Mouse (Mus musculus): ENCODE measurements around the gene Fam13a. TPM values are rescaled to one million over a fixed set of nuclear protein-coding genes. Genes with fewer than 3 reads are reported as not detected.

Gene Fam13a
- polyA plus RNA-seq, 1 experiment, result 23.5 TPM

- DNase-seq, result no peak
- H3K4me3 ChIP-seq (replicated peaks; ENCODE audit: insufficient read depth, low read depth, low read length), result no peak overlapping the region
- TF ChIP-seq POLR2A (IDR thresholded peaks at IDR 0.05; ENCODE audit: borderline replicate concordance, insufficient read depth, low read length), result no peak
- no peak for TF ChIP-seq CTCF (IDR thresholded peaks at IDR 0.05; ENCODE audit: borderline replicate concordance, insufficient read depth, low read depth, low read length)
- no peak overlapping the region for H3K27ac ChIP-seq (ENCODE audit: insufficient read depth, low read length)
- 79% methylated on average over 5 of the region's 5 CpGs for WGBS
- H3K27me3 ChIP-seq (ENCODE audit: control insufficient read depth, insufficient read depth, low read length), result no peaks in the 10 kb centered on the region
- no peaks in the 10 kb centered on the region for H3K4me1 ChIP-seq (ENCODE audit: control insufficient read depth, insufficient read depth, low read length)
These were observed 110.4 kb downstream of the Fam13a start for GRCm38 (mm10) chr6:58913971-58914370.

GRCm38 (mm10) chr6:58913551-58913950, 110.8 kb downstream of the Fam13a start:
- DNase-seq, result no peak
- 85% methylated on average over 3 of the region's 3 CpGs for WGBS
- Histone ChIP-seq H3K27me3 (ENCODE audit: control insufficient read depth, insufficient read depth, low read length) (no peaks in the 10 kb centered on the region), H3K27ac (ENCODE audit: insufficient read depth, low read length) (no peak overlapping the region), H3K4me3 (replicated peaks; ENCODE audit: insufficient read depth, low read depth, low read length) (no peak overlapping the region), H3K4me1 (ENCODE audit: control insufficient read depth, insufficient read depth, low read length) (no peaks in the 10 kb centered on the region)
- TF ChIP-seq CTCF (IDR thresholded peaks at IDR 0.05; ENCODE audit: borderline replicate concordance, insufficient read depth, low read depth, low read length) (no peak), POLR2A (IDR thresholded peaks at IDR 0.05; ENCODE audit: borderline replicate concordance, insufficient read depth, low read length) (no peak)

GRCm38 (mm10) chr6:58912842-58913241, 111.5 kb downstream of the Fam13a start:
- Histone ChIP-seq H3K27me3 (ENCODE audit: control insufficient read depth, insufficient read depth, low read length) (no peaks in the 10 kb centered on the region), H3K4me3 (replicated peaks; ENCODE audit: insufficient read depth, low read depth, low read length) (no peak overlapping the region), H3K27ac (ENCODE audit: insufficient read depth, low read length) (no peak overlapping the region), H3K4me1 (ENCODE audit: control insufficient read depth, insufficient read depth, low read length) (no peaks in the 10 kb centered on the region; the same call in 1 of the 2 replicates)
- no peak for DNase-seq
- TF ChIP-seq CTCF (IDR thresholded peaks at IDR 0.05; ENCODE audit: borderline replicate concordance, insufficient read depth, low read depth, low read length) (no peak), POLR2A (IDR thresholded peaks at IDR 0.05; ENCODE audit: borderline replicate concordance, insufficient read depth, low read length) (no peak)
- 77% methylated on average over 5 of the region's 5 CpGs for whole genome bisulfite sequencing

- Histone ChIP-seq H3K4me3 (replicated peaks; ENCODE audit: insufficient read depth, low read depth, low read length) (peak overlapping the region; percentile 97), H3K27me3 (ENCODE audit: control insufficient read depth, insufficient read depth, low read length) (no peaks in the 10 kb centered on the region), H3K4me1 (ENCODE audit: control insufficient read depth, insufficient read depth, low read length) (no peaks in the 10 kb centered on the region; the same call in 1 of the 2 replicates), H3K27ac (ENCODE audit: insufficient read depth, low read length) (peak overlapping the region; percentile 85; the same call in 1 of the 2 replicates)
- no peak for DNase-seq
- 41% methylated on average over 2 of the region's 2 CpGs for WGBS
- TF ChIP-seq CTCF (IDR thresholded peaks at IDR 0.05; ENCODE audit: borderline replicate concordance, insufficient read depth, low read depth, low read length) (no peak), POLR2A (IDR thresholded peaks at IDR 0.05; ENCODE audit: borderline replicate concordance, insufficient read depth, low read length) (no peak)
These were observed 116.6 kb downstream of the Fam13a start for GRCm38 (mm10) chr6:58907791-58908190.

- Histone ChIP-seq H3K4me1 (ENCODE audit: control insufficient read depth, insufficient read depth, low read length) (no peaks in the 10 kb centered on the region; the same call in 1 of the 2 replicates), H3K27me3 (ENCODE audit: control insufficient read depth, insufficient read depth, low read length) (no peaks in the 10 kb centered on the region), H3K27ac (ENCODE audit: insufficient read depth, low read length) (peak overlapping the region; percentile 85), H3K4me3 (replicated peaks; ENCODE audit: insufficient read depth, low read depth, low read length) (peak overlapping the region; percentile 97)
- TF ChIP-seq CTCF (IDR thresholded peaks at IDR 0.05; ENCODE audit: borderline replicate concordance, insufficient read depth, low read depth, low read length), result no peak
- no peak for TF ChIP-seq POLR2A (IDR thresholded peaks at IDR 0.05; ENCODE audit: borderline replicate concordance, insufficient read depth, low read length)
- 56% methylated on average over 8 of the region's 8 CpGs for WGBS
- DNase-seq, result peak in 1 of 2 experiments; percentile 61
These were observed 117.0 kb downstream of the Fam13a start for GRCm38 (mm10) chr6:58907336-58907735.

- DNase-seq, result peak; percentile 86 to 92
- 58% methylated on average over 34 of the region's 34 CpGs for WGBS
- no peaks in the 10 kb centered on the region for H3K27me3 ChIP-seq (ENCODE audit: control insufficient read depth, insufficient read depth, low read length)
- no peaks in the 10 kb centered on the region; the same call in 1 of the 2 replicates for H3K4me1 ChIP-seq (ENCODE audit: control insufficient read depth, insufficient read depth, low read length)
- H3K27ac ChIP-seq (ENCODE audit: insufficient read depth, low read length), result peak within 1 kb of the TSS; percentile 85
- H3K4me3 ChIP-seq (replicated peaks; ENCODE audit: insufficient read depth, low read depth, low read length), result peak within 1 kb of the TSS; percentile 97
- TF ChIP-seq CTCF (IDR thresholded peaks at IDR 0.05; ENCODE audit: borderline replicate concordance, insufficient read depth, low read depth, low read length) (no peak), POLR2A (IDR thresholded peaks at IDR 0.05; ENCODE audit: borderline replicate concordance, insufficient read depth, low read length) (peak; percentile 94)
These were observed 117.5 kb downstream of the Fam13a start, which contains the start of gene Nap1l5 for GRCm38 (mm10) chr6:58906852-58907261. Nap1l5 (minus strand) TSS chr6:58907076.

- H3K27ac ChIP-seq (ENCODE audit: insufficient read depth, low read length), result no peak overlapping the region
- WGBS, result 35% methylated on average over 3 of the region's 3 CpGs
- DNase-seq, result peak; percentile 57 to 70
- peaks cover 5% of the 10 kb centered on the region; the same call in 1 of the 2 replicates for H3K4me1 ChIP-seq (ENCODE audit: control insufficient read depth, insufficient read depth, low read length)
- TF ChIP-seq POLR2A (IDR thresholded peaks at IDR 0.05; ENCODE audit: borderline replicate concordance, insufficient read depth, low read length) (no peak), CTCF (IDR thresholded peaks at IDR 0.05; ENCODE audit: borderline replicate concordance, insufficient read depth, low read depth, low read length) (no peak)
- H3K4me3 ChIP-seq (replicated peaks; ENCODE audit: insufficient read depth, low read depth, low read length), result peak overlapping the region; percentile 32
- H3K27me3 ChIP-seq (ENCODE audit: control insufficient read depth, insufficient read depth, low read length), result no peaks in the 10 kb centered on the region
These were observed 119.8 kb downstream of the Fam13a start for GRCm38 (mm10) chr6:58904551-58904950.

- no peak overlapping the region for H3K4me3 ChIP-seq (replicated peaks; ENCODE audit: insufficient read depth, low read depth, low read length)
- 22% methylated on average over 8 of the region's 8 CpGs for WGBS
- no peaks in the 10 kb centered on the region for H3K27me3 ChIP-seq (ENCODE audit: control insufficient read depth, insufficient read depth, low read length)
- no peak for TF ChIP-seq CTCF (IDR thresholded peaks at IDR 0.05; ENCODE audit: borderline replicate concordance, insufficient read depth, low read depth, low read length)
- H3K27ac ChIP-seq (ENCODE audit: insufficient read depth, low read length), result no peak overlapping the region
- peak; percentile 50 to 55 for DNase-seq
- H3K4me1 ChIP-seq (ENCODE audit: control insufficient read depth, insufficient read depth, low read length), result peaks cover 10% of the 10 kb centered on the region; the same call in 1 of the 2 replicates
These were observed 121.2 kb downstream of the Fam13a start for GRCm38 (mm10) chr6:58903171-58903570.
